Mouse (Mus musculus): ENCODE data around the gene Prss42.

DNA sequence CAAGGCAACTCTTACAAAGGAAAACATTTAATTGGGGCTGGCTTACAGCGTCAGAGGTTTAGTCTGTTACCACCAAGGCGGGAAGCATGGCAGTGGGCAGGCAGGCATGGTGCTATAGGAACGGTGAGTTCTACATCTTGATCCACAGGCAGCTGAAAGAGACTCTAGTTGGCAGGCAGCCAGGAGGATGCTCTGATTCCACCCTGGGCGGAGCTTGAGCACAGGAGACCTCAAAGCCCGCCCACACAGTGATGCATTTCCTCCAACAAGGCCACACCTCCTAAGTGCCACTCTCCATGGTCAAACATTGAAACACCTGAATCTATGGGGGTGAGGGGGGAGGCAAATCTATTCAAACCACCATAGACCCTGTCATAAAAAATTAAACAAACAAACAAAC, 35.1 kb downstream of the Prss42 start:
- TF ChIP-seq CTCF (IDR thresholded peaks at IDR 0.05; ENCODE audit: low read depth, low read length) (no peak), POLR2A (IDR thresholded peaks at IDR 0.05; ENCODE audit: borderline replicate concordance, low read depth, low read length) (no peak)

Measured in bone marrow macrophage, adult 2 months (primary cell).